Mouse (Mus musculus): ENCODE results near the gene Ccdc190.

- TF ChIP-seq CTCF (IDR thresholded peaks at IDR 0.05; ENCODE audit: low read depth, low read length) = no peak
- TF ChIP-seq POLR2A (IDR thresholded peaks at IDR 0.05; ENCODE audit: borderline replicate concordance, low read depth, low read length) = no peak
Observed at GRCm38 (mm10) chr1:169949981-169950380, 21.5 kb downstream of the Ccdc190 start.
